Mouse (Mus musculus): ENCODE data around the gene Taf9.

GRCm38 (mm10) chr13:100698866-100699265 lies 47.5 kb downstream of the Taf9 start:
- TF ChIP-seq CTCF (IDR thresholded peaks at IDR 0.05; ENCODE audit: low read depth) (no peak), EP300 (IDR thresholded peaks at IDR 0.05; ENCODE audit: low read depth) (no peak)

Data from liver, postnatal 0 days (tissue).